Mouse (Mus musculus): ENCODE results near the gene Ano8.

- TF ChIP-seq GATA1 (IDR thresholded peaks at IDR 0.05; ENCODE audit: borderline replicate concordance, low read length) (no peak), FLI1 (IDR thresholded peaks at IDR 0.05; ENCODE audit: low read length) (no peak)
Observed at GRCm38 (mm10) chr8:71454668-71455067, 31.1 kb downstream of the Ano8 start.
